Mouse (Mus musculus): ENCODE results near the gene Bsn.

- TF ChIP-seq POLR2A (IDR thresholded peaks at IDR 0.05; ENCODE audit: borderline replicate concordance, insufficient read depth, low read length) = no peak
- TF ChIP-seq CTCF (IDR thresholded peaks at IDR 0.05; ENCODE audit: borderline replicate concordance, insufficient read depth, low read depth, low read length) = peak; percentile 91
Observed at GRCm38 (mm10) chr9:108067900-108068299, 122.3 kb downstream of the Bsn start.
